Mouse (Mus musculus) ES-Bruce4 (cell line): ENCODE data around the gene Cdc14a. TPM values are rescaled to one million over a fixed set of nuclear protein-coding genes. Genes with fewer than 3 reads are reported as not detected.
A peak's percentile ranks its signal among the peaks of the same experiment; 100 is the strongest.

Experiments
- H3K27ac ChIP-seq: 2 replicates; pipeline ENCODE4 v1.5.1; 2012; ENCODE audit warnings: low read length, inconsistent platforms; ENCODE audit not compliant: insufficient read depth
- H3K27me3 ChIP-seq: 2 replicates; pipeline ENCODE4 v1.6.1; 2012; ENCODE audit warnings: mild to moderate bottlenecking, low read length, inconsistent platforms; ENCODE audit not compliant: control insufficient read depth, poor library complexity, insufficient read depth, severe bottlenecking
- H3K36me3 ChIP-seq: 2 replicates; pipeline ENCODE4 v1.6.1; 2012; ENCODE audit warnings: inconsistent platforms, mild to moderate bottlenecking, low read length, moderate library complexity; ENCODE audit not compliant: control insufficient read depth, poor library complexity, insufficient read depth, severe bottlenecking
- H3K4me1 ChIP-seq: one replicate; pipeline ENCODE4 v1.8.1; 2011; ENCODE audit warnings: low read length; ENCODE audit not compliant: control insufficient read depth, insufficient read depth
- H3K4me3 ChIP-seq: 2 replicates; pipeline ENCODE4 v1.5.1; 2011; ENCODE audit warnings: low read depth, mild to moderate bottlenecking, low read length
- H3K9ac ChIP-seq: 2 replicates; pipeline ENCODE4 v1.6.1; 2012; ENCODE audit warnings: low read depth, mild to moderate bottlenecking, inconsistent platforms; ENCODE audit not compliant: poor library complexity, severe bottlenecking
- H3K9me3 ChIP-seq: replicated peaks from 2 replicates; pipeline ENCODE4 v1.6.1; 2012; ENCODE audit warnings: mild to moderate bottlenecking, low read length, inconsistent platforms; ENCODE audit not compliant: control insufficient read depth, poor library complexity, insufficient read depth, severe bottlenecking
- CTCF ChIP-seq: IDR thresholded peaks from one replicate; pipeline ENCODE4 v1.8.1; 2011; ENCODE audit warnings: low read depth, low read length
- EP300 ChIP-seq: IDR thresholded peaks from 2 replicates; pipeline ENCODE4 v1.6.1; 2011; ENCODE audit warnings: low read depth, low read length; ENCODE audit not compliant: insufficient read depth
- POLR2A ChIP-seq: IDR thresholded peaks from one replicate; pipeline ENCODE4 v1.8.1; 2011; ENCODE audit warnings: low read length; ENCODE audit not compliant: insufficient read depth
- polyA plus RNA-seq: library from polyadenylated mRNA; stranded (reverse); fragments of >200 nt; gene quantifications from 2 replicates; pipeline ENCODE4 v1.2.4, GENCODE M21; 2011; ENCODE audit warnings: low read depth; ENCODE audit not compliant: missing spikeins, insufficient read depth, insufficient read length

Cdc14a gene
- polyA plus RNA-seq, 1 experiment: 3.6 TPM

- TF ChIP-seq POLR2A: no peak
- TF ChIP-seq EP300: no peak
- no peak for TF ChIP-seq CTCF
- Histone ChIP-seq H3K4me3 (no peak overlapping the region), H3K9me3 (no peaks in the 10 kb centered on the region; the same call in 1 of the 2 replicates)
Observed at GRCm38 (mm10) chr3:116434757-116435156, 10.9 kb upstream of the Cdc14a start.

DNA sequence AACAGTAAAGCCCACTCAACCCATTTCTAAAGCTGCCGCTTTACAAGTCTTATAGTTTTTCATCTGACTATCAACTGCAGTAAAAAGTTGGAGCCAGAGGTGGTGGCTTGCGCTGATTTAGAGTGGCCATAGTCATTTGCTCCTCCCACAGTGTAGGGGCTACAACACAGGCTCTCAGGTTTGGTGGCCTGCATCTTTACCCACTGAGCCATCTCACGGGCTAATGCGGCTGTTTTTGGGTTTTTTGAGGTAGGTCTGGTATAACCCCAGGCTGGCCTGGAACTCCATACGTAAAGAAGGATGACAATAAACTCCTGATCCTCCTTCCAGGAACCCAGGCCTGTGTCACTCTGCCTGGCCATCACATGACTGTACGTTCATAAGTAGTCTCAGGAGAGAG lies 2.1 kb upstream of the Cdc14a start:
- no peak for TF ChIP-seq EP300
- no peak for TF ChIP-seq CTCF
- no peak for TF ChIP-seq POLR2A
- no peak overlapping the region for H3K4me3 ChIP-seq
- no peaks in the 10 kb centered on the region for H3K4me1 ChIP-seq
- H3K27ac ChIP-seq: no peak overlapping the region
- no peak overlapping the region for H3K9ac ChIP-seq
- no peaks in the 10 kb centered on the region for H3K36me3 ChIP-seq
- no peaks in the 10 kb centered on the region for H3K27me3 ChIP-seq
- no peaks in the 10 kb centered on the region for H3K9me3 ChIP-seq

More at GRCm38 (mm10) chr3:116434757-116435156, 10.9 kb upstream of the Cdc14a start:
- no peak overlapping the region for H3K9ac ChIP-seq
- no peaks in the 10 kb centered on the region for H3K36me3 ChIP-seq
- no peaks in the 10 kb centered on the region for H3K4me1 ChIP-seq
- no peak overlapping the region for H3K27ac ChIP-seq
- no peaks in the 10 kb centered on the region for H3K27me3 ChIP-seq

GRCm38 (mm10) chr3:116424973-116425284 lies 1.1 kb upstream of the Cdc14a start:
- H3K36me3 ChIP-seq: no peaks in the 10 kb centered on the region
- H3K27ac ChIP-seq: peak overlapping the region; percentile 67
- no peaks in the 10 kb centered on the region for H3K9me3 ChIP-seq
- no peaks in the 10 kb centered on the region for H3K4me1 ChIP-seq
- H3K4me3 ChIP-seq: peak overlapping the region; percentile 79
- peak overlapping the region; percentile 65 for H3K9ac ChIP-seq
- no peaks in the 10 kb centered on the region for H3K27me3 ChIP-seq
- TF ChIP-seq CTCF (peak; percentile 74), EP300 (0 out of 2 replicates have a peak, but pooled peaks have one; percentile 43), POLR2A (no peak)

GRCm38 (mm10) chr3:116424160-116424972 lies 534 bp upstream of the Cdc14a start:
- peak overlapping the region; percentile 67 for H3K27ac ChIP-seq

DNA sequence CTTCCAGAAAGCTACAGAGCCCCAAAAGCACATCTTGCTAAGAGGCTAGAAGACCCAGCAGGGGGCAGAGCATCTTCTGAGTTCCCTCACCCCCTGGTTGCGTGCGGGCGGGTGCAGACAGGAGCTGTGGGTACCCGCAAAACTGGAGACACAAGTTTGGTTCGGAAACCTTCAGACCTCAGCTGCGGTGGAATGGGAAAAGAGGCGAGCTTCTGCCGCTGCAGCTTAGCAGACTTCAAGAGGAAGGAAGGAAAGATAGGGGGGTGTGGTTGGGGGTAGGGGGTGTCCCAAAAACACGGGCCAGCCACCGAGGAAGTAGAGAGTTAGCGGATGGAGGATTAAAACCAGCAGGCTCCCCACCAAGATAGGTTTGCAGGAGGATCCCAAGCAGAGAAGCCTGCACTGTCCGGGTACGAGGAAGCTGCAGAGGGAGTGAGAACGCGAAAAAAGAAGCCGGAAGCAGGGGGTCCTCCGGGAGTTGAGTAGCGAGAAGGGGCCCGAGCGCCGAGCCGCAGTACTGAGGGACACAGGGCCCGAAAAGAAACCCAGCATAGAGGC lies 958 bp downstream of the Cdc14a start:
- Histone ChIP-seq H3K9me3 (no peaks in the 10 kb centered on the region), H3K36me3 (no peaks in the 10 kb centered on the region), H3K27me3 (no peaks in the 10 kb centered on the region), H3K4me3 (peak overlapping the region; percentile 79), H3K27ac (no peak overlapping the region), H3K9ac (peak overlapping the region; percentile 65), H3K4me1 (no peaks in the 10 kb centered on the region)
- TF ChIP-seq CTCF (peak; percentile 9), POLR2A (no peak), EP300 (no peak)

More at GRCm38 (mm10) chr3:116424160-116424972, 534 bp upstream of the Cdc14a start:
- H3K9ac ChIP-seq: peak overlapping the region; percentile 65
- no peaks in the 10 kb centered on the region for H3K9me3 ChIP-seq
- TF ChIP-seq POLR2A (no peak), EP300 (0 out of 2 replicates have a peak, but pooled peaks have one; percentile 20)
- H3K4me1 ChIP-seq: no peaks in the 10 kb centered on the region
- H3K36me3 ChIP-seq: no peaks in the 10 kb centered on the region
- H3K4me3 ChIP-seq: peak overlapping the region; percentile 79
- H3K27me3 ChIP-seq: no peaks in the 10 kb centered on the region

GRCm38 (mm10) chr3:116422074-116422473 lies 1.8 kb downstream of the Cdc14a start:
- H3K4me1 ChIP-seq: no peaks in the 10 kb centered on the region
- no peaks in the 10 kb centered on the region for H3K27me3 ChIP-seq
- no peak for TF ChIP-seq CTCF
- no peak overlapping the region for H3K27ac ChIP-seq
- no peak overlapping the region for H3K9ac ChIP-seq
- H3K36me3 ChIP-seq: no peaks in the 10 kb centered on the region
- H3K4me3 ChIP-seq: no peak overlapping the region
- H3K9me3 ChIP-seq: no peaks in the 10 kb centered on the region
